Mouse (Mus musculus) NIH3T3 (cell line): ENCODE results near the gene Tmem161b.
A peak's percentile ranks its signal among the peaks of the same experiment; 100 is the strongest.
"Not testable (repeated sequence)": the region's sequence is repeated elsewhere in the genome, so short reads cannot be mapped to it uniquely, and the experiment has no call there.

Experiments
- DNase-seq: peaks from one replicate; pipeline ENCODE4 v3.0.0-alpha.2; 2012; ENCODE audit warnings: low read depth

The Tmem161b gene

GRCm38 (mm10) chr13:84221820-84222681, at the start of gene Tmem161b:
Gene Tmem161b (plus strand): TSS chr13:84222296.
- DNase-seq, result peak; percentile 91

GRCm38 (mm10) chr13:84185835-84186234, 36.3 kb upstream of the Tmem161b start:
- not testable (repeated sequence) for DNase-seq

GRCm38 (mm10) chr13:84192723-84193122, 29.4 kb upstream of the Tmem161b start:
- no peak for DNase-seq

GRCm38 (mm10) chr13:84222682-84222992, 541 bp downstream of the Tmem161b start:
- no peak for DNase-seq

GRCm38 (mm10) chr13:84223018-84223417, 922 bp downstream of the Tmem161b start:
- no peak for DNase-seq

GRCm38 (mm10) chr13:84234019-84234418, 11.9 kb downstream of the Tmem161b start:
- no peak for DNase-seq

- DNase-seq, result peak; percentile 5
These were observed 14.7 kb downstream of the Tmem161b start for GRCm38 (mm10) chr13:84236768-84237167.

- no peak for DNase-seq
These were observed 16.1 kb downstream of the Tmem161b start for GRCm38 (mm10) chr13:84238184-84238583.

GRCm38 (mm10) chr13:84248065-84248464, 26.0 kb downstream of the Tmem161b start:
- no peak for DNase-seq

GRCm38 (mm10) chr13:84251295-84251694, 29.2 kb downstream of the Tmem161b start:
- no peak for DNase-seq

GRCm38 (mm10) chr13:84255047-84255446, 33.0 kb downstream of the Tmem161b start:
- DNase-seq, result no peak

- not testable (repeated sequence) for DNase-seq
These were observed 42.3 kb downstream of the Tmem161b start for GRCm38 (mm10) chr13:84264418-84264817.

GRCm38 (mm10) chr13:84276246-84276645, 54.1 kb downstream of the Tmem161b start:
- no peak for DNase-seq

GRCm38 (mm10) chr13:84280352-84280751, 58.3 kb downstream of the Tmem161b start:
- DNase-seq, result no peak

GRCm38 (mm10) chr13:84282966-84283365, 60.9 kb downstream of the Tmem161b start:
- no peak for DNase-seq

- DNase-seq, result no peak
These were observed 62.9 kb downstream of the Tmem161b start for GRCm38 (mm10) chr13:84284764-84285558.

- no peak for DNase-seq
These were observed 63.5 kb downstream of the Tmem161b start for GRCm38 (mm10) chr13:84285559-84285945.

- DNase-seq, result no peak
These were observed 77.5 kb downstream of the Tmem161b start for GRCm38 (mm10) chr13:84299445-84300053.

- no peak for DNase-seq
These were observed 121.2 kb downstream of the Tmem161b start for GRCm38 (mm10) chr13:84343272-84343671.

GRCm38 (mm10) chr13:84343691-84344495, 121.8 kb downstream of the Tmem161b start:
- no peak for DNase-seq

GRCm38 (mm10) chr13:84344711-84345110, 122.6 kb downstream of the Tmem161b start:
- no peak for DNase-seq

- DNase-seq, result no peak
These were observed 123.0 kb downstream of the Tmem161b start for GRCm38 (mm10) chr13:84345114-84345513.
